Mouse (Mus musculus): ENCODE data around the gene Rgsl1.
"Not testable (repeated sequence)": the region's sequence is repeated elsewhere in the genome, so short reads cannot be mapped to it uniquely, and the experiment has no call there.

The Rgsl1 gene

DNA sequence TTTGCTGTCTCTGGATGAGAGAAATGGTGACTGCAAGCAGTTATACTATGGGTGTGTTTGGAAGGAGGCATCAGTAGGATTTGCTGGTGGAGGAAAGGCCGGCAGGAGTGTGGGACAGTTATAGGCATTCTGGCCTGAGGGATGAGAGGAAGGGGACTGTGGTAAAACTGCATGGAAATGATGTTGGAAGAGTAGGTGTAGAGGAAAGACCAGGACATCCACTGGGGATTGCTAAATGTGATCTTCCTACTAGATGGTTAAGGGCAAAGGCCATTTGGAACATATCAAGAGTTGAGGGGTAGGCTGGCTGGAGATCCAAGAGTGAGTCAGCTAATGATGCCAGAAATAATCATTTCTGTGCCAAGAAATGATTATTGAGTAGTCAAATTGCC, 73.2 kb downstream of the Rgsl1 start:
- DNase-seq = peak; percentile 60

DNA sequence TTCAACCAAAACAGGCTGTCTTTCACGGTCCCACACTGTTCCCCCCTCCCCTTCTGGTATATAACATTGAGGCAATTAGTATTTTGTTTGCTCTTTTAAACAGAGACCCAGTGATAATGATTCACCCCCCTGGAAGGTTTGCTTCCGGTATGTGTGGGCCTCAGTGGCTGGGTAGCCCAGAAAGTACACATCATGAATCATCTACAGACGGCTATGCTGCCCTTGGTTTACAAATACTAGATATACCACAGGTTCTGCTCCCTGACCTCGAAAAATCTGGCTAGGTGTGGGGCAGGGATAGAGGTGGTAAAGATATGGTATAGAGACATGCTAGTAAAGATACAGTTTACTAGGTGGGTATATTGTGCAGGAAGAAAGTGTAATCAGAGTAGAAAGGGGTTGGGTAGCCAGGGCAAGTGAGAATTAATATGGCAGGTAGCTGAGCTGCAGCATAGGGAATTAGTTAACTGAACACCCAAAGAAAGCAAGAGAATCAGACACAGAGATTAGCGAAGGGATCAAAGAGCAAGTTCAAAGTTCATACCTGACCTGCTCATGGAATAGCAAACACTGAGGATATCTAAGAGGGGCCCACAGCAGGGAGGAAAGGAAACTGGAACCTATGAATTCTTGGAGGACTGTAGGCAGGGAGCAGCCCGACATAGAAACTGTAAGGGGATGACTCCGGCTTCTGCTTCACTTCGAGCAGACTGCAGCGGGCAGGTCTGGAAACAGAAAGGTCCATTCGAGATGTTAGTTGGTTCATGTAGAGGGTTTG, 73.8 kb downstream of the Rgsl1 start:
- peak; percentile 23 for DNase-seq

DNA sequence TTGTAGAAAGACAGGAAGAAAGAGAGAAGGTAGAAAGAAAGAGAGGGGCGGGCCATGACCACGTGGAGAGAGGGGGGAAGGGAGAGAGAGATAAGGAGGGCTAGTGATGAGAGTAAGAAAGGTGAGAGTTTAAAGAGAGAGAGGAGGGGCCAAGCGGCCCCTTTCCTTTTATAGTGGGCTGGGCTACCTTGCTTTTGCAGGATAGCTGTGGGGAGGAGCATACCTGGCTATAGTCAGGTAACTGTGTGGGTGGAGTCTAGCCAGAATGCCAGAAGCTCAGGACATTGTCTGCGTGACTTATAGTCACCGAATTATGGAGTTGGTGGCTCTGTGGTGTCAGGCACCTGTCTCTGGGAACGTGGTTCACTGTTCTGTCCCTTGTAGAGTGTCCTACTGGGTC, 74.4 kb downstream of the Rgsl1 start:
- not testable (repeated sequence) for DNase-seq

DNA sequence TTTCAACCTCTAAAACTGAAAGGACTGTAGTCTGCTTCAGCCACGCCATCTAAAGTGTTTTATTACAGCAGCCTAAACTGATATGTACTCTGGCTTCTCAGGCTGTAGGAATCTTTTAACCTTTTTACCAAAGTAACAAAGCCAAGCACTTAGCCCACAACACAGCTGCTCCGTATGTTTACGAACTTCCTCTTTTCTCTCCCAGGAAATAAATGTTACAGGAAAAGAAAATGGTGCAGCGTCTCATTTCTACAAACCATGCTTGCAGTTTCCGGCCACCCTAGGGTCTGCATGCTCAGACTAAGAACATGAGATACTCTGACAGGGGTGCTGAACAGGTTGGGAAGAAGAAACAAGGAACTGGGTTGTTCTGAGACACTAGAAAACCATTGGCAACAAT, 75.5 kb downstream of the Rgsl1 start:
- DNase-seq = no peak

DNA sequence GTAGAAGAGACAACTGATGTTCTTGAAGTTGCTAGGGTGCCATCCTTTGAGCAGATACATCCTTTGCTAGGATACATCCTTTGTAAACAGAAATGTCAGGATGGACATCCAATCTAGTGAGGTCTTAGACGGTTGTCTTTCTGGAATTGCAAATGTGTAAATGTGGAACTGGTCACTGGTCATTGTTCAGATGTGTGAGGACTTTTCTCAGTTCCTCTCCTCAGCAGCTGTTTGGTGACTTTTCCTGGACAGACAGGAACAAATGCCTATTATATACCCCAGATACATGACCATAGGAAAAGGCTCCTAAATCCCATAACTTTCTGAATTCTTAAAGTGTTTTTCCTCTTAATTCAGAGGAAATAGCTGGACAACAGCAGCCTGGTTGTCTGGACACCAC, 76.7 kb downstream of the Rgsl1 start:
- DNase-seq = no peak

DNA sequence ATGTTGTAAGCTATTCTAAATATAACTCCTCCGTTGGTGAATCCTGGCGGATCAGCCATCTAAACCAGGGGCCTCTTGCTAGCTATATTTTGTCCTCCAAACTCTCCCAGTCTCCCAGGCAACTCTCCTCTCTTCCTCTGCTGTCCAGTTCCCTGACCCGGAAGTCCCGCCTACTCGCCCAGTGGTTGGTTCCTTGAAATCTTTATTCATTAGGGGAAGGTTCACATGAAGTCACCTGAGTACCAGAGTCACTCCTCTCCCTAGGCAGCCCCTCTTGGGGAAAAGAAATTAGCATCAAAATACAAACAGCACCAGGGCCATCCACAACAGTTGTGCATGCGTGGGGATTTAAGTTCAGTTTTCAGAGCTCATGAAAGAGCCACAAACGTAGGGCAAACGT, 77.6 kb downstream of the Rgsl1 start:
- DNase-seq = no peak

DNA sequence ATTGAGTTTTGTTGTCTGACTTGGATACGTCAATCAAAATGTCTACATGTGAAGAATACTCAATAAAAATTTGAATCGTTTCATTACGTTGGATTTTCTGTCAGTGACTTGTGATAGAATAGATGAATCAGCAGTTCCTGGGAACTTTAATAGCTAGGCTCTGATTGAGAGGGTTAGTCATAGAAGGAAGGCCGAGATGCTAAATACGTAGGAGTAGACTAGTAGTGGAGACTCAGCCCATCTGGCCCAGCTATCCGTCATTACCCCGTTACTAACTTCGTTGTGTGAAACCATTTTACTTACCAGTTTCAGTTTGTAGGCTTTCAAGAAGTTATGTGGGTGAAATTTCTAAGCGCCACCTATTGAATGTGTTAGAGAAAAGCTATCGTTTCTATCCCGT, 79.8 kb downstream of the Rgsl1 start:
- no peak for DNase-seq

DNA sequence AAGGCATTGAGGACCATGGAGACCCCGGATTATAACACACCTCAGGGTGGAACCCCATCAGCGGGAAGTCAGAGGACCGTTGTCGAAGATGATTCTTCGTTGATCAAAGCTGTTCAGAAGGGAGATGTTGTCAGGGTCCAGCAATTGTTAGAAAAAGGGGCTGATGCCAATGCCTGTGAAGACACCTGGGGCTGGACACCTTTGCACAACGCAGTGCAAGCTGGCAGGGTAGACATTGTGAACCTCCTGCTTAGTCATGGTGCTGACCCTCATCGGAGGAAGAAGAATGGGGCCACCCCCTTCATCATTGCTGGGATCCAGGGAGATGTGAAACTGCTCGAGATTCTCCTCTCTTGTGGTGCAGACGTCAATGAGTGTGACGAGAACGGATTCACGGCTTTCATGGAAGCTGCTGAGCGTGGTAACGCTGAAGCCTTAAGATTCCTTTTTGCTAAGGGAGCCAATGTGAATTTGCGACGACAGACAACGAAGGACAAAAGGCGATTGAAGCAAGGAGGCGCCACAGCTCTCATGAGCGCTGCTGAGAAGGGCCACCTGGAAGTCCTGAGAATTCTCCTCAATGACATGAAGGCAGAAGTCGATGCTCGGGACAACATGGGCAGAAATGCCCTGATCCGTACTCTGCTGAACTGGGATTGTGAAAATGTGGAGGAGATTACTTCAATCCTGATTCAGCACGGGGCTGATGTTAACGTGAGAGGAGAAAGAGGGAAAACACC, 90.0 kb downstream of the Rgsl1 start:
- peak; percentile 92 for DNase-seq

DNA sequence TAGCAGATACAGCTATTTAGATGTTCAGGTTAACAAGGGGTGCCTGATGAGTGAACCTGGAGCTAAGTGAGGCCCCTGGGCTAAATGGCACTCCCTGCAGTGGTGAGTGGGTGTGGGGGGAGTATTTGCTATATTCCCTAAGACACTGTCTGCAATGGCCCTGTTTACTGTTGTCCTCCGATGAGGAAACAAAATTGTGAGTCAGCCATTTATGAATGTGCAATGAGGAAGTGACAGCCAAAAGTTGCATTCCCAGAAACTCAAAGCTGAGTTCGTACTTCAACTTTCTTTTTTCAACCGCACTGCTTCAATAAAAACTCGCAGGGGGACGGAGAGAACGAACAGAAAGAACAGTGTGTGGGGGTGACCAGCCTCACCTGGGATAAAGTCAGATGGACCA, 91.4 kb downstream of the Rgsl1 start:
- DNase-seq = peak; percentile 93

DNA sequence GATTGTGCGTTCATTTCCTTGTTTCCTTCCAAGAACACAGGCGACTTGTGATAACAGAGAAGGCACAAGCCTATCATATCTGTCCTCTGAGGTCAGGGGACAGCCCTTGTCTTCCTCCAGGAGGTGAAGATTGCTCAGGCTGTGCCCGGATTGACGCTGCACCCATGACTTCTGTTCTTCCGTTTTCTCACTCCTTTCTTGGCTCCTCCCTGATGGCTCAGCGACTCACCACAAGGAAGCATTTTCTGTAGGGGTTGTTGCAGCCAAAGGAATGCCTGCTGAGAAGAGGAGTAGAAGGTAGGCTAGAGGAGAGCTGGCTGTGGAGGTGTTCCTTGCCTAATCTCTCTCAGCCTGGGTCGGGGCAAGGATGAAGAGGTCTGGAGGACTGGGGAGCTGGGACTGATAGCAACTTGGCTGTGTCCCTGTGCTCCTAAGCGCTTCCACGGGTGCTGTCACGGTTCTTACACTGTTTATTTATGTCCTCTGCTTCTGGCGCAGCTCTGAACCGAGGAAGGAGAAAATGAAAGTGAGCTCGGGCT, 92.1 kb downstream of the Rgsl1 start:
- peak; percentile 97 for DNase-seq

DNA sequence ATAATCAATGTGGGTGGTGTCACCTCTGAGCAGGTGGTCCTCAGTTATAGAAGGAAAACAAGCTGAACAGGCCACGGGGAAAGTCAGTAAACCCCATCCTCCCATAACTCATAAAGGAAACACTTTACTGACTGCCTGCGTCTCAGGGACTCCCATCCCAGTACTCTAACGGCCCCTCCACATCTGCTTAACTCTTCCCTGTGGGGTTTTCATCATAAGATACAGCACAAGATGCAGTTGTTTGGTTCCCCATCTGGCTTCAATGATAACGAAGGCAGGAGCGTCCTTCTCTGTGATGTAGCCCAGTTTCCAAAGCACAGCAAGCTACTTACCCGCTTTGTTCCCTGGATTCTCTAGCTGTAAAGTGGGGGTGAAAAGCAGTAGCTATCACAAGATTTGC, 93.9 kb downstream of the Rgsl1 start:
- no peak for DNase-seq

DNA sequence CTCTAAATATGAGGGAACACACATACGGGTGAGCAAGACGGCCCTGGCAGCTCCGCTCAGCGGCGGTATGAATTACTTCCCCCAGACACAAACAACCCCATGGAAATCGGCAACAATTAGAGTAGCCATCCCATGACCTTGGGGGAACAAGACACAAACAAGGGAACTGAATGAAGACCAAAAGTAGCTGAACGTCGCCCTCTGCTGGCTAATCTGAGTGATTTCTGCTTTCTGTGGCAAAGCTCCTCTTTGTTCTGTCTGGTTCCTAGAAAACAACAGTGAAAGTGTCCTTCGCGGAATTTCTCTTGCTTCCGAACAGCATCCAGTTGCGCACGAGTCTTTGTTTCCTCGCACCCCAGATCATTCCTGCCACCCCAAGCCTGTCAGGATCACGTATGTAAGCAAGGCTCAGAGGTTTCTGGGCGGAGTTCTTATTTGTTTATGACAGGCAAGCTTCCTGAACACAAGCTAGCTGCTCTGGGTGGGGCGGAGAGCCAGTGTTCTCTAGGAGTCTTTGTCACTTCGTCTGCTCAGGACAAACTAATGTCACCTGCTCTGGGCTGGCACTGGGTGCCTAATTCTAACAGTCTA, 94.6 kb downstream of the Rgsl1 start, which contains the start of gene Rnasel:
Rnasel (plus strand) TSS at position 216 of the 591 bp plus-strand sequence.
- peak; percentile 94 for DNase-seq

DNA sequence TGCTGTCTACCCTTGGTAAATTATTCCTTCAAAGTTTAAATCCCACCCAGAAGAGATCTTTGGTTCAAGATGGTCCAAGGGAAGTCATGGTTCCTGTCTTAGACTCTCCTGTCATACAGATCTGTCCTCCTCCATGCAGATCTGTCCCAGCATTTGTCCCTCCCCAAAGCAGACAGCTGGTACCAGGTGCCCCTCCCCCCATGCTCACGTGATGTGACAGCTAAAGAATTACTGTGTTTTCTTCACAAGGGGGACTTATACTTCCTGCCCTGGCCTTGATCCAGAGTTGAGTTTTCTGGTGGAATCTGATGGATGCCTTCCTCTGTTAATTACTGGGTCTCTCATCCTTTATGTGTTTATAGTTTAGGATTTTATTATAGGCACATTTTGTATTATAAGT, 95.4 kb downstream of the Rgsl1 start:
- DNase-seq = peak; percentile 93

DNA sequence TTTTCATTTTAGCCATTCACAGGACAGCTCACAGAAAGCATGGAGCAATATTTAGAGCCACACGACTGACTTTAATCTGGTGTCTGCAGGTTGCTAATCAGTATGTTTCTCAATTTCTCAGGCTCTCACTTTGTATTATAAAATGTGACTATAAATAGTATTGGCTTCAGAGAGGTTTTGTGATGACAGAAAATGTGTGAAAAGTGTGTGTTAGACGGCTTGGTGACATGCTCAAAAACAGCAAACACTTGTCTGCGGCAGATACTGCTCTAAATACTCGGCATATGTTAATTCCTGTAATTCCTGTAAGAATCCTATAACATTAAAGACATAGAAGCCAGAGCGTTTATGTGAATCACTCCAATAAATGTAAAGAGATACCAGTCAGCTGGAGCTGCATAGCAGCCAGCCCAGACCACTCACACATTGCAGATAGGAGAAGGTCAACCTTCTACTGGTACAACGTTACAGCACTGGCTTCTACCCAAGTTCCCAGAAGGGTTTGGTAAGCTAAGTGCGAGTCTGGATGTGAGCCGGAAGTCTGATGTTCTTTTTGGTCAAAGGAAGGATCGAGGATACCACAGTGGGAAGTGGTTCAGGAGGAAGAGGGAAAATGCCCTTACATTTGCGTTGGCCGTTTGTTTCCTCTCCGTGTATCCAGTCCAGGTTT, 95.9 kb downstream of the Rgsl1 start:
- peak; percentile 83 for DNase-seq

DNA sequence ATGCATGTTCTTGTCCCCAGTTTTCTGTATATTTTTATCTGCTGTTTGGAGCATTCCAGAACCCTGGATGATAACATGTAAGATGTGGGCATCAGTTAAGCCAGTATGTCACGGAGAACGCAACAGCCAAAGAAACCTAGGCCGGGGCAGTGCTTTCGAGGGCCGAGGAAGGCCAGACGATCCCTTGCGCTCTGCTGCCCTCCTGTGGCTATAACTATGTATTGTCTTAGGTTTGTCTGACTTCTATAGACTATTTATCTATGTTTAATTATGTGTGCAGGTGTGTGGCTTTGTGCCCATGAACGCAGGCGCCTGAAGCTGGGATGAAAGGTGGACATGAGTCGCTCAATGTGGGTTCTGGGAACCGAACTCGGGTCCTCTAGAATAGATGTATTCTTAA, 97.2 kb downstream of the Rgsl1 start:
- peak; percentile 91 for DNase-seq

DNA sequence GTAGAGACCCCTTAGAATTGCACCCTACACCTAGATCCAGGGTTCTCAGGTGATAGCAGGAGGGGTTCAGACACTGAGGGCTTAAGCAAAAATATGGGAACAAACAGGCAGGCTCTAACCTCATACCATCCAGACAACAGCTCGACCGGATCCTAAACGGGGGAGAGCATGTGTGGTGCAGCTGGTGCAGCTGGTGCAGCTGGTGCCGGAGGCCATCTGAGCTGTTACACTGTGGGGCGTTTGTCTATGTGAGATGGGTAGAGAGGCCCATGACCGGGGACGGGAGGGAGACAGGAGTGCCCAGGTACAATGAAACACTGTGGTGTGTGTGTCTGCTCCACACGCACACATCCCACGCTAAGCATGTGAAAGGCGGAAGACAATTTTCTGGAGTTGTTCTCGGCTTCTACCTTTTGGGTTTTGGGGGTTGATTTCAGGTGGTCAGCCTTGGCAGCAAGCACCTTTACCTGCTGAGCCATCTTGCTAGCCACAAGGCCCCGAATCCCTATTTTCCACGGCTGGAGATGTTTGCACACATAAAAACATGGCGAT, 97.7 kb downstream of the Rgsl1 start:
- DNase-seq = peak; percentile 71

DNA sequence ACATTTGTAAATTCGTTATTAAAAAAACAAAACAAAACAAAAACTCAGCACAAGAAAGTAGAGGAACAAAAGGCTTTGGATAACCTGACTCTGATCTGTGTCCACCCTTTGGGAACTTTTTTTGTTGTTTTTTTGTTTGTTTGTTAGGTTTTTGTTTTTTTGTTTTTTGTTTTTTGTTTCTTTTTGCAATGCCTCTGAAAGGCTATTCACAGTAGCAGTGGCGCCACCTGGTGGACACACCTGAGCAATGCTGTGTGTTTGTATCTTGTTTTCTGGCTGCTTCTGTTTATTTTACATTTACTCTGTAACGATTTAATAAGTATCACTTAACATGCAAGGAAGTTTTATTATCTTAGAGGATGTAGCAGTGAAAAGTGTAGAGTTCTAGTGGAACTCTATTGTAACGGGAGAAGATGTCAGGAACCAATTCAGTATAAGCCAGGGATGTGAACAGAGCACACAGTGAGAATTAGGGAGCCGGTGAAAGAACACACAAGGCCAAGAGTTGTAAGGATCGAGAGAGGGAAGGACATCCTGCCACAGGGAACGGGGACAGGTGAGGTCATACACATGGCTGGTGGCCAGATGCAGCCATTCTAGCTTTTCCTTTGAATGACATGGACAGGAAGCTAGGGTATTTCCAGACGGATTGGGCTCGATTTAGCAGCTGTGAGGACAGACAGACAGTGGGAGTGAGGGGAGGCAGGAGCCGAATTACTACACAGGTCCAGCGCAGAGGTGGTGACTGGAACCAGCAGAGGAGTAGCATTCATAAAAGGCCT, 101.4 kb downstream of the Rgsl1 start:
- DNase-seq = peak; percentile 94

DNA sequence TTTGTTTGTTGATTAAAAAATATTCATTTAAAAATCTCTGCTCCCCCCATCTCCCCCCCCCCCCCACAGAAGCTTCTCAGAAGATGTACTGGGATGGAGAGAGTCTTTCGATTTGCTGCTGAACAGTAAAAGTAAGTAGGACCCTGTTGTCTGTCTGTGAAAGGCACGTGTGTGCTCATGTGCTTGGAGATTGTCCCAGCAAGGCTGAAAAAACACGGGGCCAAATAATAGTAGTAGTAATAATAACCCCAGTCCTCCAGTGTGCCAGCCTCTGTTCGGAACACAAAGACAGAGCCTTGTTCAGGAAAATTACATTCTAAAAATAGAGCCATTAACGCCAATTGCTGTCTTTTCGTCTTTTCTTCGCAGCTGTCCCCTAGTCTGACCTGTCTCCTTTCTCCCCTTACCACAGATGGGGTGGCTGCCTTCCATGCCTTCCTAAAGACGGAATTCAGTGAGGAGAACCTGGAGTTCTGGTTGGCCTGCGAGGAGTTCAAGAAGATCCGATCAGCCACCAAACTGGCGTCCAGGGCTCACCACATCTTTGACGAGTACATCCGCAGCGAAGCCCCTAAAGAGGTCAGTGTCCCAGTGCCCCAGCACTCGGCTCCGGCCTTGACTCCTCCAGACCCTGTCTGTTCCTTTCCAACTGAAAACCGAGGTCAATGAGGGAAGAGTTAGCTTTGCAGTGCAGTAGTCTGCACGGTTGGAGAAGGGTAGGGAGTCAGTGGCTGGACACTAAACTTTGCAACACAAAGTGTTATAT, 102.2 kb downstream of the Rgsl1 start:
- peak; percentile 90 for DNase-seq

DNA sequence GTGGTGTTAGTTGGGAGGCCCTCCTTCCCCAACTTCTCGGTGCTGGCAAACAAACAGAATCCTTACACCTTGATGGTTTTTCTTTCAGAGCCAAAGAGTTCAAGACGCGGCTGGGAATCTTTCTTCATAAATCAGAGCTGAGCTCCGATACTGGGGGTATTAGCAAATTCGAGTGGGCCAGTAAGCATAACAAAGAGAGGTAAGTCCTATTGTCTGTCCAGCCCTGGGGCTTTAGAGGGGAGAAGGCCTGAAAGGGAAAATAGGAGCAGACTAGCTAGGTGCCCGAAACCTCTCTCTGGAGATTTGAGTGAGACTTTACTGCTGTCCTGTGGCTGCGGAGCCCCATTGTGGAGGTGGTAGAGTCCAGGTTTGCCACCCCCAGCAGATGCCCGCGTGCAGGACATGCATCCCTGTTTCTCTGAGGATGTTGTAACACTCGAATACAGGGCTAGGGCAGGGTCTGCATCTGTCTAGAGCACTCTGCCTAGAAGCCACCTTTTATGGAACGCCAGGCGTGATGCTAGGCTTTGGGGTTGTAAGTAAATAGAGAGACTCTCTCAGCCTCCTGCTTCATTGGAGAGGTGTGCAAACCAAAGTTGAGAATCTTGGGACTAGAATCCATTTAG, 103.1 kb downstream of the Rgsl1 start:
- peak; percentile 84 for DNase-seq

DNA sequence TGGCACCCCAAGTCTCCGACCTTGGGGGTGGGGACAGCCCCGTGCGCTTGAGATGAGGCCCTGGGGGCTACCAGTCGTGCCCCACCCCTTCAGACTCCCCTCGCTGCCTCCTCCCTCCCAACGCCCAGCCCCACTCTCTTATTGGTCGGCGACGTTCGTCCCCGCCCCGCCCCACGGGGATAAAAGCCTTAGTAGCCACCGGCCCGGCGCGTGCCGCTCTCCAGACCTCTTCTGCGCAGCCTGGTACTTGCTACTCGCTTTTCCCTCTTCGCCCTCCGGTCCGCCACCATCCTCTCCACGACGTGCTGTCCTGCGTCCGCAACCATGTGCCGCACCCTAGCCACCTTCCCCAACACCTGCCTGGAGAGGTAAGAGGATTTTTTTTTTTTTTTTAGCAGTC, 103.8 kb downstream of the Rgsl1 start, which contains the start of gene Rgs16:
Rgs16 (plus strand) TSS at position 205 of the 400 bp plus-strand sequence.
- DNase-seq = peak; percentile 98

Measured in heart, adult 11 months (tissue).